Mouse (Mus musculus): ENCODE results near the gene Pik3c2b. TPM values are rescaled to one million over a fixed set of nuclear protein-coding genes. Genes with fewer than 3 reads are reported as not detected.
A peak's percentile ranks its signal among the peaks of the same experiment; 100 is the strongest.

Pik3c2b gene
- polyA plus RNA-seq, 1 experiment: 1.1 TPM

DNA sequence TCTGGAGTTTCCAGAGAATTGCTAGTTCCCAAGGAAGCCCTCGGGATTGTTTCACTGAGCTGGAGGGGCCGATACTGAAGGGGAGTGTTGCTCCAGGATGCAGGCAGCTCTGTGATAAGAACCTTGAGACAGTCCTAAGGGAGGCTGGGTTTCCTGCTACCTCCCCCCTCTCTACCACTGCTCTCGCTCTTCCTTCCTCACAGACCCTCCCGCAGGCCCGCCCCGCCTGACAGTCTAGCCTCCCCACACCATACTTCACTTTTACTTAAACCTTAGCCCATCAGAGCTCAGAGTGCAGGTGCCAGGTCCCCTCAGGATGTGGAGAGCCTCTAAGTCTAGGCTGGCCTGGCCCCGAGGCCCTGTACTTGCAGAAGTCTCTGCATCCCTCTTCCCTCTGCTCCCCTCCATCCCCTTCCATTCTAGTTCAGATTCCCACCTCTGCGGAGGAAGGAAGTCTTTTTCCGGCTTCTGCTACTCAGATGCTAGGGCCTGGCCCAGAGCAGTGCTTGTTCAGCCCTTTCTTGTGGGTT lies 27.9 kb downstream of the Pik3c2b start:
- peaks cover 2% of the 10 kb centered on the region; the same call in 1 of the 2 replicates for H3K4me1 ChIP-seq (ENCODE audit: control insufficient read depth, insufficient read depth, low read length)

GRCm38 (mm10) chr1:133074541-133074940 lies 29.1 kb downstream of the Pik3c2b start:
- Histone ChIP-seq H3K4me1 (ENCODE audit: control insufficient read depth, insufficient read depth, low read length) (peaks cover 2% of the 10 kb centered on the region; the same call in 1 of the 2 replicates), H3K36me3 (ENCODE audit: control insufficient read depth, insufficient read depth, low read length) (no peaks in the 10 kb centered on the region), H3K4me3 (ENCODE audit: control insufficient read depth, low read depth, low read length) (no peak overlapping the region), H3K27ac (ENCODE audit: control insufficient read depth, insufficient read depth, low read depth, low read length) (no peak overlapping the region), H3K27me3 (ENCODE audit: control insufficient read depth, insufficient read depth, low read length) (no peaks in the 10 kb centered on the region)
- no peak for TF ChIP-seq CTCF (IDR thresholded peaks at IDR 0.05; ENCODE audit: control insufficient read depth, insufficient read depth, insufficient replicate concordance, low read depth, low read length)
- no peak for TF ChIP-seq POLR2A (IDR thresholded peaks at IDR 0.05; ENCODE audit: control insufficient read depth, low read depth, low read length)

More for the DNA sequence above, 27.9 kb downstream of the Pik3c2b start:
- TF ChIP-seq POLR2A (IDR thresholded peaks at IDR 0.05; ENCODE audit: control insufficient read depth, low read depth, low read length) (no peak), CTCF (IDR thresholded peaks at IDR 0.05; ENCODE audit: control insufficient read depth, insufficient read depth, insufficient replicate concordance, low read depth, low read length) (no peak)
- Histone ChIP-seq H3K36me3 (ENCODE audit: control insufficient read depth, insufficient read depth, low read length) (no peaks in the 10 kb centered on the region), H3K4me3 (ENCODE audit: control insufficient read depth, low read depth, low read length) (no peak overlapping the region), H3K27me3 (ENCODE audit: control insufficient read depth, insufficient read depth, low read length) (no peaks in the 10 kb centered on the region), H3K27ac (ENCODE audit: control insufficient read depth, insufficient read depth, low read depth, low read length) (no peak overlapping the region)

GRCm38 (mm10) chr1:133075651-133076400 lies 30.4 kb downstream of the Pik3c2b start:
- TF ChIP-seq POLR2A (IDR thresholded peaks at IDR 0.05; ENCODE audit: control insufficient read depth, low read depth, low read length): no peak
- TF ChIP-seq CTCF (IDR thresholded peaks at IDR 0.05; ENCODE audit: control insufficient read depth, insufficient read depth, insufficient replicate concordance, low read depth, low read length): no peak
- H3K36me3 ChIP-seq (ENCODE audit: control insufficient read depth, insufficient read depth, low read length): no peaks in the 10 kb centered on the region
- peak overlapping the region; percentile 7; the same call in 1 of the 2 replicates for H3K27ac ChIP-seq (ENCODE audit: control insufficient read depth, insufficient read depth, low read depth, low read length)
- H3K27me3 ChIP-seq (ENCODE audit: control insufficient read depth, insufficient read depth, low read length): no peaks in the 10 kb centered on the region
- no peak overlapping the region for H3K4me3 ChIP-seq (ENCODE audit: control insufficient read depth, low read depth, low read length)
- peaks cover 2% of the 10 kb centered on the region; the same call in 1 of the 2 replicates for H3K4me1 ChIP-seq (ENCODE audit: control insufficient read depth, insufficient read depth, low read length)

DNA sequence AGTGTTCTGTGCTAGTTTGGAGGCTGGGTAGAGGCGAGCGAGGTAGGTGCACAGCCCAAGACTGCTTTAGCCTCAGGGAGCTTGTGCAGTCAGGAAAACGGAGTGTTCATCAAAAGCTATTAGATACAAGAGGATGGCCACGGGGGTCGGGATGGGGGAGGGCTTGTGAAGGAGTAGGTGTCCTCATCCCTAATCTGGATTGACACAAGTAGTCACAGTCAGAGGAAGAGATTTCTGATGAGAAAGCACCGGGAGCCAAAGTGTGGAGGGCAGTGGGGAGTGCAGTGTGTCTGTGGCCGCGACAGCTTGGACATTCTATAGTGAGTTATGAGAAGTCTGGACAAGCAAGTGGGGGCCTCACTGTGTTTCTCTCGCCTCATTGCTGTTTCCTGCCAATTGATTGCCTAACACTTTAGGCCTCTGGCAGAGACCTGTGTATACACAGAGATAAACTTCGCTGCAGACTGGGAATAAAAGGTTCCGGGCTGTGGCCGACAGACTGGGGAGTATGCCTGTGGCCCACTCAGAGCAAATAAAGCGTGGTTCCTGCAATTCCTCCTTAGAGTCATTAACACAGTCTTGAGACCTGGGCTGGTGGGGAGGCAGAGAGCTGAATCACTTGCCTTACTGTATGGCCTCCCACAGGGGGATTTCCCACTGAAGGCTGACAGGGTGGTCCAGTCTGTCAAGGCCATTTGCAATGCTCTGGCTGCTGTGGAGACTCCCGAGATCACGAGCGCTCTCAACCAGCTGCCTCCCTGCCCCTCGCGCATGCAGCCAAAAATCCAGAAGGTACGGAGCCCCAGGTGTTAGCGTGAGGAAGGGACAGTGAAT lies 31.4 kb downstream of the Pik3c2b start:
- Histone ChIP-seq H3K36me3 (ENCODE audit: control insufficient read depth, insufficient read depth, low read length) (no peaks in the 10 kb centered on the region), H3K4me1 (ENCODE audit: control insufficient read depth, insufficient read depth, low read length) (peaks cover 2% of the 10 kb centered on the region; the same call in 1 of the 2 replicates)

DNA sequence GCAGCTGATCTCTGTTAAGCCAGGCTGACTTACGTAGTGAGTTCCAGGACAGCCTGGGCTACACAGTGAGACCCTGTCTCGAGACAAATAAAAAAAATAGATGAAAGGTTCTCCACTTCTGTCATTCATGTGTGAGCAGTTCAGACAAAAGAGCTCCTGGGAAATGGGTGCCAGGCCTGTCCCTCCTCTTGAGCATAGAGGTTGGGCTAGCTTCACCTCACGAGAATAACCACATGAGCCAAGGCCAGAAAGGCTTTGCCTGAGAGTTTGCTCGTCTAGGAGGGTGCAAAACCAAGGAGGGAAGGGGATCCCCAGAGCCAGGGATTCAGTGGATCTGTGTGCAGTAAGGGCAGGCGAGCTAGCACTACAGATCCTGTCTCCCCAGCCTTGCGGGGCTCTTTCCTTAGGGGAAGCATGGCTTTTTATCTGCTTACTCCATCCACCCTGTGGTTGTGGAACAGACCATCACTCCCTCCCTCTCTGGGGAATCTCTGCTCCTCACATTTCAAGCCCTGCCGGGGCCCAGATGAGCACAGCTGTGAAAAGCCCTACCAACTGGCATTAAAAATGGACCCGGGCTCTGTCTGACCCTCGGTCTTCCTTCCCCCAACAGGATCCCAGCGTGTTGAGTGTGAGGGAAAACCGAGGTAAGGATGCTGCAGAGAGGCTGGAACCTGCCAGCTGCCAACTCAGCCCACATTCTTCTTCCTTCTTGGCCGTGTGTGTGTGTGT lies 32.3 kb downstream of the Pik3c2b start:
- Histone ChIP-seq H3K36me3 (ENCODE audit: control insufficient read depth, insufficient read depth, low read length) (no peaks in the 10 kb centered on the region), H3K4me1 (ENCODE audit: control insufficient read depth, insufficient read depth, low read length) (peaks cover 2% of the 10 kb centered on the region; the same call in 1 of the 2 replicates), H3K4me3 (ENCODE audit: control insufficient read depth, low read depth, low read length) (no peak overlapping the region), H3K27me3 (ENCODE audit: control insufficient read depth, insufficient read depth, low read length) (no peaks in the 10 kb centered on the region), H3K27ac (ENCODE audit: control insufficient read depth, insufficient read depth, low read depth, low read length) (peak overlapping the region; percentile 12; the same call in 1 of the 2 replicates)
- TF ChIP-seq CTCF (IDR thresholded peaks at IDR 0.05; ENCODE audit: control insufficient read depth, insufficient read depth, insufficient replicate concordance, low read depth, low read length): no peak
- no peak for TF ChIP-seq POLR2A (IDR thresholded peaks at IDR 0.05; ENCODE audit: control insufficient read depth, low read depth, low read length)

More for the DNA sequence above, 31.4 kb downstream of the Pik3c2b start:
- Histone ChIP-seq H3K27me3 (ENCODE audit: control insufficient read depth, insufficient read depth, low read length) (no peaks in the 10 kb centered on the region), H3K27ac (ENCODE audit: control insufficient read depth, insufficient read depth, low read depth, low read length) (peak overlapping the region; percentile 12; the same call in 1 of the 2 replicates), H3K4me3 (ENCODE audit: control insufficient read depth, low read depth, low read length) (no peak overlapping the region)
- TF ChIP-seq CTCF (IDR thresholded peaks at IDR 0.05; ENCODE audit: control insufficient read depth, insufficient read depth, insufficient replicate concordance, low read depth, low read length) (no peak), POLR2A (IDR thresholded peaks at IDR 0.05; ENCODE audit: control insufficient read depth, low read depth, low read length) (no peak)

DNA sequence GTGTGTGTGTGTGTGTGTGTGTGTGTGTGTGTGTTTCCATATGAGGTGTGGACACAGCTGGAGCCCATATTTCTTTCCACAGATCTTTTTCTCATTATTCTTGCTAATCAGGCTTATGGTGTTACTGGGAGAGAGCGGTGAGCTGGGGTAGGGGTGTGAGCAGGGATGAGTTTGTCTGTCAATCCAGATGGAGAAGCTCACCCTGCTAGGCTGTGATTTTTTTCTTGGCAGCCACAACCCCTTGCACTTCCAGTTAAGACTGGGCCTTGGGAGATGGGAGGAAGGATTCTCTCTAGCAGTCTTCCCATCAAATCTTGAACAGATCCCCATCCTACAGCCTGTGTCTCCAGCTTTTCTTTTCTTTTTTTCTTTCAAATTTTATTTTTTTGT lies 32.9 kb downstream of the Pik3c2b start:
- TF ChIP-seq POLR2A (IDR thresholded peaks at IDR 0.05; ENCODE audit: control insufficient read depth, low read depth, low read length): no peak
- TF ChIP-seq CTCF (IDR thresholded peaks at IDR 0.05; ENCODE audit: control insufficient read depth, insufficient read depth, insufficient replicate concordance, low read depth, low read length): no peak
- Histone ChIP-seq H3K4me3 (ENCODE audit: control insufficient read depth, low read depth, low read length) (no peak overlapping the region), H3K4me1 (ENCODE audit: control insufficient read depth, insufficient read depth, low read length) (peaks cover 2% of the 10 kb centered on the region; the same call in 1 of the 2 replicates), H3K36me3 (ENCODE audit: control insufficient read depth, insufficient read depth, low read length) (no peaks in the 10 kb centered on the region), H3K27me3 (ENCODE audit: control insufficient read depth, insufficient read depth, low read length) (no peaks in the 10 kb centered on the region), H3K27ac (ENCODE audit: control insufficient read depth, insufficient read depth, low read depth, low read length) (peak overlapping the region; percentile 12; the same call in 1 of the 2 replicates)
